Mouse (Mus musculus) activated CD4-positive, CD25-positive, alpha-beta regulatory T cell, adult 9 weeks (primary cell): ENCODE data around the gene Camk2n1. TPM values are rescaled to one million over a fixed set of nuclear protein-coding genes. Genes with fewer than 3 reads are reported as not detected.

Experiments used
- polyA plus RNA-seq: library from polyadenylated mRNA; unstranded; fragments of 100-300 nt; shearing (Covaris generic); gene quantifications from one replicate; pipeline ENCODE4 v1.2.1, GENCODE M21; 2017

Gene Camk2n1
- 0.44 TPM for polyA plus RNA-seq

DNA sequence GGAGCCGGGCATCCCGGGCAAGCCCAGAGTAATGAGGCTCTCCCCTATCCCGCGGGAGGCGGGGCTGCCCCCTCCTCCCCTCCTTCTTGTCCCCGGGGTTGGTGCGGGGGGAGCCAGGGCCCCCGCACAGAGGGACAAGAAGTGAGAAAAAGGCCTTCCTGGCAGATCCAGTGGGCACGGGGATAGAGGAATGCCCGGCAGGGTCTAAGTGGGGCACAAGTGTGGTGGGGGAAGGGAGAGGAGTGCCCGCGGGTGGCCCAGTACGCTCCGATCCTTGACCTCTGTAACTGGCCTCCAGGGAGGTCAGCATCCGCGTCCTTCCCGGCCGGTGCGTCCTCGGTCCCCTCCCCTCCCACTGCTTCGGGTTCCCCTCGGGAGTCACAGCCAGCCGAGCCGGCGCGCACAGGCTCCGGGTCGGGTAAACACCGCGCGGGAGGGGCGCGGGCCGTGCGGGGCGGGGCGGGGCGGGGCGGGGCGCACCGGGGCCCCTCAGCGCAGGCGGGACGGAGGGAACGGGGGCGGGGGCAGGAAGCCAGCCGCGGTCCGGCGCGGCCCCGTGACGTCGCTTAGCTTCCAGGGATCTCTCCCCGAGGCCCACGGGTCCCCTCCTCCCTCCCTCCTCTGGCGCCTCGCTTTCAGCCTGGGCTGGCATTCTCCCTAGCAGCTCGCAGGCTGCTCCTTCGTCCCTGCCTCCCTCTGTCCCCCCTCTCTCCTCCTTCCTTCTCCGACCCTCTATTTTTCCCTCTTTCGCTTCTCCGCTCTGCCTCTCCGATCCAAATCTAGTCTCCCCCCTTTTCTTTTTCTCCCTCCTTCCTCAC lies at the start of gene Camk2n1:
Gene Camk2n1 (plus strand): TSS at position 562 of the 818 bp plus-strand sequence.

DNA sequence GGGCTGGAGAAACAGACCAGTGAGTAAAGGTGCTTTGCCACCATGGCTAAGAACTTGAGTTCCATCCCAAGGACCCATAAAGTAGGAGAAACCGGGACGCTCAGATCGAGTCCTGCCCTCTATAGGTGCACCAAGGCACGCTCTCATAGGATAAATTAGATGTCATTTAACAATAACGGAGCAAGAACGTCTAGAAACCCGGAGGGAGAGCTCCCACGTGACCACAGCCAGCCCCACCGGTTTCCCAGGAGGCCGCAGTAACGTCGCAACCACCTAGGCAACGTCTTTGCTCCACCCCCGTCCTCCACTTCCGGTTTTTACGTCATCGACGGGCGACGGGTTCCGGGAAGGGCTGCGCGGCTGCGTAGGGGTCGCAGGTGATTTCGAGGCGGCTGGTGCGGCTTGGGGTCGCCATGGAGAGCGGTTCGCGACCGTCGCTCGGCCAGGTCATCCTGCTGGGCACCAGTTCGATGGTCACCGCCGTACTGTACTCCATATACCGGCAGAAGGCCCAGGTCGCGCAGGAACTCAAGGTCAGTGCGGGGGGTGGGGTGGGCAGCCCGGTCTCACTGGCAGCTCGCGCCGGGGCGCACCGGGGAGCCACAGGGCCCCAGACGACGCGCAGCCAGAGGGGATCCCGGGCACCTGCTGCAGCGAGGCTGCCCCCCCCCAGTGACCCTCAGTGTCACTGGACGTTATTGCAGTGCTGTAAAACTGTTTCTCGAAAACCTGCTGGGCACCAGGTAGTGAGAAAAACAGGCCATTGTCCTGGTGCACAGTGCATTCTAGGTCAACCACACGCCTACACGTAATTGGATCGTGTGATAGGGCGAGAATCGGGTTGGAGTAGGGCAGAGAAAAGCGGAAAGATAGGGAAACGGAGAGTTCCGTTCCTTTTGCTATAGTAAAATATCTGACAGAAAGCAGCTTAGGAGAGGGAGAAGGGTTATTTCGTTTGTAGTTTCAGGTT lies 19.5 kb upstream of the Camk2n1 start, which contains the start of gene Mul1:
Gene Mul1 (plus strand): TSS at position 325 of the 970 bp plus-strand sequence.

Other genes starting within 250 kb of the Camk2n1 start
- 206 TPM for gene Hp1bp3, start 238.0 kb upstream of the Camk2n1 start, polyA plus RNA-seq
- gene Sh2d5, start 203.9 kb upstream of the Camk2n1 start, polyA plus RNA-seq, result not detected
- not detected for gene Kif17, start 203.9 kb upstream of the Camk2n1 start, polyA plus RNA-seq
- gene Ddost, start 149.6 kb upstream of the Camk2n1 start, polyA plus RNA-seq, result 130 TPM
- 19.2 TPM for gene Pink1, start 128.0 kb upstream of the Camk2n1 start, polyA plus RNA-seq
- not detected for gene Cda, start 86.3 kb upstream of the Camk2n1 start, polyA plus RNA-seq
- gene Fam43b, start 57.8 kb upstream of the Camk2n1 start, polyA plus RNA-seq, result not detected
- 13.9 TPM for gene Mul1, start 19.6 kb upstream of the Camk2n1 start, polyA plus RNA-seq
- gene Vwa5b1, start 181.6 kb downstream of the Camk2n1 start, polyA plus RNA-seq, result not detected